Mouse (Mus musculus): ENCODE data around the gene Strn3.

DNA sequence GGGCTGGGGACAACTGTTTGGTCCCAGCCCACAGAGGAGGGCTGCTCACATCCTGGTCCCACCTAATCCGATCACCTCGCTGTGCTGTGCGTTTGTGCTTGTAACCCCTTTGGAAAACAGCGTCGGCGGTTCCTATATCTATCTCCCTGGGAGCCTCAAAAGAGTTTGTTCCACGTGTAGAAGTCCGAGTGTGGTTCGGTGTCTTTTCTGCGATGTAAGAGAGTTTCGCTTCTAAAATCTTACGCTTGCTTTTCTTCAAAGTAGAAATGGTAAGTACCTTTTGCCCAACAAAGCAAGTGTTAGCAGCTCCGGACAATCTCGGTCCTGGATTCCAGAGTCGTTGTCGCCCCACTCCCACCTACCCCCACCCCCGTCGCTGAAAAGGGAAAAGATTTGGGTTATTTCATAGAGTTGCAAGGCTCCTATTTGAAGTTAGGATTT lies 97.6 kb downstream of the Strn3 start:
- no peak for TF ChIP-seq CTCF (IDR thresholded peaks at IDR 0.05; ENCODE audit: borderline replicate concordance, insufficient read depth, low read depth, low read length)
- TF ChIP-seq POLR2A (IDR thresholded peaks at IDR 0.05; ENCODE audit: borderline replicate concordance, insufficient read depth, low read length), result no peak

Measured in cerebellum, adult 2 months (tissue).